Mouse (Mus musculus): ENCODE data around the gene 4921504E06Rik.

GRCm38 (mm10) chr2:19505744-19506143 is 48.0 kb downstream of the 4921504E06Rik start:
- TF ChIP-seq CTCF (IDR thresholded peaks at IDR 0.05; ENCODE audit: low read depth, low read length) (no peak), EP300 (IDR thresholded peaks at IDR 0.05; ENCODE audit: insufficient read depth, low read depth, low read length) (no peak), POLR2A (IDR thresholded peaks at IDR 0.05; ENCODE audit: insufficient read depth, low read length) (no peak)

All from ES-Bruce4 (cell line).